Mouse (Mus musculus): ENCODE measurements at regions not wholly inside any gene's neighbourhood (a gene's known extent, or its start where the extent isn't known, plus 50 kb on each side); places are given as distances from the start of the nearest gene placed in this dataset.

- peaks cover 40% of the 10 kb centered on the region for H3K27me3 ChIP-seq
- no peak for ATAC-seq (replicated peaks; ENCODE audit: insufficient number of reproducible peaks, insufficient read depth, low FRiP score, low read depth)
Observed at GRCm38 (mm10) chr2:33966389-33966983, 78.7 kb upstream of the Mvb12b start.

GRCm38 (mm10) chr2:33964096-33964495 lies 76.3 kb upstream of the Mvb12b start:
- H3K4me1 ChIP-seq (replicated peaks): peaks cover 11% of the 10 kb centered on the region
- H3K36me3 ChIP-seq: no peaks in the 10 kb centered on the region
- H3K9me3 ChIP-seq (replicated peaks): no peaks in the 10 kb centered on the region
- no peak overlapping the region for H3K4me2 ChIP-seq
- ATAC-seq (replicated peaks; ENCODE audit: insufficient number of reproducible peaks, insufficient read depth, low FRiP score, low read depth): no peak
- WGBS: 77% methylated on average over 5 of the region's 5 CpGs
- H3K27me3 ChIP-seq: peaks cover 36% of the 10 kb centered on the region
- no peak overlapping the region for H3K9ac ChIP-seq
- no peak overlapping the region for H3K4me3 ChIP-seq
- H3K27ac ChIP-seq: no peak overlapping the region

More at GRCm38 (mm10) chr2:33966389-33966983, 78.7 kb upstream of the Mvb12b start:
- H3K9ac ChIP-seq: no peak overlapping the region
- 17% methylated on average over 35 of the region's 35 CpGs for WGBS
- no peak overlapping the region for H3K27ac ChIP-seq
- peaks cover 11% of the 10 kb centered on the region for H3K4me1 ChIP-seq (replicated peaks)
- no peaks in the 10 kb centered on the region for H3K9me3 ChIP-seq (replicated peaks)
- H3K4me2 ChIP-seq: peak overlapping the region; percentile 38
- H3K36me3 ChIP-seq: no peaks in the 10 kb centered on the region
- peak overlapping the region; percentile 13; the same call in 1 of the 2 replicates for H3K4me3 ChIP-seq

GRCm38 (mm10) chr2:33962355-33963037 lies 74.8 kb upstream of the Mvb12b start:
- Histone ChIP-seq H3K36me3 (no peaks in the 10 kb centered on the region), H3K27me3 (peaks cover 36% of the 10 kb centered on the region), H3K9me3 (replicated peaks) (no peaks in the 10 kb centered on the region), H3K4me1 (replicated peaks) (peaks cover 11% of the 10 kb centered on the region), H3K27ac (no peak overlapping the region), H3K9ac (no peak overlapping the region), H3K4me3 (no peak overlapping the region), H3K4me2 (no peak overlapping the region)
- 85% methylated on average over 14 of the region's 14 CpGs for WGBS
- ATAC-seq (replicated peaks; ENCODE audit: insufficient number of reproducible peaks, insufficient read depth, low FRiP score, low read depth): no peak

DNA sequence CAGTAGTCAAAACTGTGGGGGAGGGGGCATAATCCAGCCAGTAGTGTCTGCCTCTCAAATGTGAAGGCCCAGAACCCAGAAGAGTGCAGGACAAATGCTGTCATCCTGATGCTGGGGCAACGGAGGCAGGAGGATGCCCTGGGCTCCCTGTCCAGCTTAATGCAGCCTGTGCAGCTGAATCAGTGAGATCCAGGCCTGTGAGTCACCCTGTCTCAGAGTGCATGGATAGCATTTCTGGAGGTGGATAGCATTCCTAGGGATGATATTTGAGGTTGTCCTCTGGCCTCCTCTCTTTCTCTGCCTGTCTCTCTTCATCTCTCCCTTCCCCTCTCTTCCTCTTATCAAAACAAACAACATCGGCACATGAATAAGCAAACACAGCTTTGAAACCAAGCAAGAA lies 73.8 kb upstream of the Mvb12b start:
- Histone ChIP-seq H3K4me3 (no peak overlapping the region), H3K4me1 (replicated peaks) (peaks cover 3% of the 10 kb centered on the region), H3K27me3 (peaks cover 29% of the 10 kb centered on the region), H3K4me2 (no peak overlapping the region), H3K9me3 (replicated peaks) (no peaks in the 10 kb centered on the region), H3K27ac (no peak overlapping the region), H3K9ac (no peak overlapping the region), H3K36me3 (no peaks in the 10 kb centered on the region)
- no peak for ATAC-seq (replicated peaks; ENCODE audit: insufficient number of reproducible peaks, insufficient read depth, low FRiP score, low read depth)
- WGBS: 61% methylated on average over 2 of the region's 2 CpGs

DNA sequence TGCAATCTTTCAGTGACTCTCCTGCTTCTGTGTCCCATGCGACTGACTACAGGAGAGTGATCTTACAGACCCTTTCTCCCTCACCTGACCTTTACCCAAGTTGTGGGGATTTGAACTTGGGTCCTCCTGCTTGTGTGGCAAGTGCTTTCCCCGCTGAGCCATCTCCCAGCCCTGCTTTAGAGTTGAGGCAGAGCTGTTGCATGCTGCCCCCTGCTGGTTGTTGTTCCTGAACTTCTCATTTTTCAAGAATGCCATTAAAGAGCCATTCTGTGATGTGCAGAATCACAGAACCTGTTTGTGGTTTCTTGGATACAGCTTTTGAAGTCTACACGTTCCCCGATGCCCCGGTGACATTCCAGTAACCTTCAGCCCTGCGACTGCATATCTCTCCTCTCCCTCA lies 70.0 kb upstream of the Mvb12b start:
- ATAC-seq (replicated peaks; ENCODE audit: insufficient number of reproducible peaks, insufficient read depth, low FRiP score, low read depth): no peak
- 0 out of 2 replicates have a peak, but pooled peaks cover 4% of the 10 kb centered on the region for H3K27me3 ChIP-seq
- 56% methylated on average over 6 of the region's 6 CpGs for WGBS
- H3K27ac ChIP-seq: no peak overlapping the region
- H3K9ac ChIP-seq: no peak overlapping the region
- no peaks in the 10 kb centered on the region for H3K9me3 ChIP-seq (replicated peaks)
- no peaks in the 10 kb centered on the region for H3K36me3 ChIP-seq
- H3K4me3 ChIP-seq: no peak overlapping the region
- H3K4me1 ChIP-seq (replicated peaks): no peaks in the 10 kb centered on the region
- no peak overlapping the region for H3K4me2 ChIP-seq

GRCm38 (mm10) chr2:33944301-33944700 lies 56.6 kb upstream of the Mvb12b start:
- no peaks in the 10 kb centered on the region; the same call in 1 of the 2 replicates for H3K27me3 ChIP-seq
- no peak overlapping the region for H3K27ac ChIP-seq
- no peak overlapping the region for H3K4me2 ChIP-seq
- no peaks in the 10 kb centered on the region for H3K9me3 ChIP-seq (replicated peaks)
- ATAC-seq (replicated peaks; ENCODE audit: insufficient number of reproducible peaks, insufficient read depth, low FRiP score, low read depth): no peak
- WGBS: 76% methylated on average over 3 of the region's 3 CpGs
- H3K4me3 ChIP-seq: no peak overlapping the region
- H3K9ac ChIP-seq: no peak overlapping the region
- H3K36me3 ChIP-seq: no peaks in the 10 kb centered on the region
- no peaks in the 10 kb centered on the region for H3K4me1 ChIP-seq (replicated peaks)

- Histone ChIP-seq H3K9ac (no peak overlapping the region), H3K9me3 (replicated peaks) (no peaks in the 10 kb centered on the region), H3K27ac (no peak overlapping the region), H3K36me3 (no peaks in the 10 kb centered on the region), H3K4me1 (replicated peaks) (no peaks in the 10 kb centered on the region), H3K4me3 (no peak overlapping the region), H3K27me3 (no peaks in the 10 kb centered on the region; the same call in 1 of the 2 replicates), H3K4me2 (no peak overlapping the region)
- 60% methylated on average over 2 of the region's 2 CpGs for WGBS
- no peak for ATAC-seq (replicated peaks; ENCODE audit: insufficient number of reproducible peaks, insufficient read depth, low FRiP score, low read depth)
Observed at GRCm38 (mm10) chr2:33942085-33942484, 54.3 kb upstream of the Mvb12b start.

GRCm38 (mm10) chr2:33941316-33941715 lies 53.6 kb upstream of the Mvb12b start:
- Histone ChIP-seq H3K4me3 (no peak overlapping the region), H3K9ac (no peak overlapping the region), H3K4me1 (replicated peaks) (no peaks in the 10 kb centered on the region), H3K9me3 (replicated peaks) (no peaks in the 10 kb centered on the region), H3K27me3 (no peaks in the 10 kb centered on the region; the same call in 1 of the 2 replicates), H3K4me2 (no peak overlapping the region), H3K36me3 (no peaks in the 10 kb centered on the region), H3K27ac (no peak overlapping the region)
- no peak for ATAC-seq (replicated peaks; ENCODE audit: insufficient number of reproducible peaks, insufficient read depth, low FRiP score, low read depth)
- 82% methylated on average over 11 of the region's 11 CpGs for WGBS

- ATAC-seq (replicated peaks; ENCODE audit: insufficient number of reproducible peaks, insufficient read depth, low FRiP score, low read depth): no peak
- Histone ChIP-seq H3K9me3 (replicated peaks) (no peaks in the 10 kb centered on the region), H3K27me3 (no peaks in the 10 kb centered on the region; the same call in 1 of the 2 replicates), H3K36me3 (no peaks in the 10 kb centered on the region), H3K9ac (no peak overlapping the region), H3K4me2 (no peak overlapping the region), H3K27ac (no peak overlapping the region), H3K4me1 (replicated peaks) (no peaks in the 10 kb centered on the region), H3K4me3 (no peak overlapping the region)
- WGBS: 83% methylated on average over 4 of the region's 4 CpGs
Observed at GRCm38 (mm10) chr2:33939836-33940235, 52.1 kb upstream of the Mvb12b start.
